ENCODE assay signal across 8 mouse cellular contexts in the genomic region with DNA sequence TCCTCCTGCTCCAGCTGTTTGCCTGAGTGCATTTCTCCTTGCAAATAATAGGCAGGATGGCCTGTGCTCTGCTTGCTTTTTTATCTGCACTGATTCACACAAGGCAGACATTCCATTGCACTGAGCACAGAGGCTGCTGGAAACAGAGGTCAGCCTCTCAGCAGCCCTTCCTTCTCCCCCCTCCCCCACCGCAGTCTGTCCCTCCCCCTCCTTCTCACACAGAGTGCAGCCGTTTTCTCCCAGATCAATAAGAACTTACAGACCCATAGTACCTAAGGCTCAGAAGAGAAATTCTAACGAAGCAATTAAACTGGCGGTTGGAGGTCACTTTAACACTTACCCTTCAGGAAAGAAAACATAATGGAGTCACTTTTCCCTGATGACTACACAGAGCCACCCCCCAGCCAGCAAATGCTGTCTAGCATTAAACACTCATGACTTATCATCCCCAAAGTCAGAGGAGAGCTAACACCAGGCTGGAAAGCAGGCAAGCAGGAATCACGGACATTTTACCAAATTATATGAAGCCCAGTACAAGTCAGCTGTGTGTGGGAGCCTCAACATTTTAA.
A peak's percentile ranks its signal among the peaks of the same experiment; 100 is the strongest.
DNase-seq lines count a peak whose midpoint lies in the region; ATAC-seq lines count a peak whose summit lies in the region.

No protein-coding gene starts in this region.

- peak; percentile 93 for ATAC-seq in embryonic facial prominence, embryonic 14.5 days (ENCODE audit: low read depth)
- peak; percentile 97 for ATAC-seq in heart, embryonic 16.5 days (replicated peaks; ENCODE audit: extremely low read depth, insufficient read depth, low FRiP score)
- ATAC-seq in midbrain, embryonic 14.5 days (ENCODE audit: low FRiP score, low TSS enrichment): peak; percentile 86
- ATAC-seq in erythroid progenitor cell, adult 5-6 weeks (replicated peaks; ENCODE audit: low FRiP score, poor library complexity, severe bottlenecking): no peak
- ATAC-seq in CD4-positive, CD25-positive, alpha-beta regulatory T cell, adult 4 months: no peak

- peak overlapping the region; percentile 28 for H3K4me2 ChIP-seq in embryonic facial prominence, embryonic 14.5 days (ENCODE audit: low read depth, low read length)
- peak overlapping the region; percentile 50 for H3K4me2 ChIP-seq in heart, embryonic 16.5 days (ENCODE audit: low read depth, low read length)
- peak overlapping the region; percentile 23 for H3K4me2 ChIP-seq in midbrain, embryonic 14.5 days (ENCODE audit: low read length)

- 0 out of 2 replicates have a peak overlapping the region, but pooled peaks have one; percentile 19 for H3K9ac ChIP-seq in embryonic facial prominence, embryonic 14.5 days (ENCODE audit: low read depth, low read length)
- H3K9ac ChIP-seq in heart, embryonic 16.5 days (ENCODE audit: low read length): peak overlapping the region; percentile 54
- no peak overlapping the region for H3K9ac ChIP-seq in midbrain, embryonic 14.5 days (replicated peaks; ENCODE audit: low read length)

- 1% methylated on average over 5 of the region's 5 CpGs for WGBS in embryonic facial prominence, embryonic 14.5 days
- 6% methylated on average over 5 of the region's 5 CpGs for WGBS in heart, embryonic 16.5 days
- WGBS in limb, embryonic 10.5 days: under 1% methylated on average over 5 of the region's 5 CpGs
- 2% methylated on average over 5 of the region's 5 CpGs for WGBS in midbrain, embryonic 14.5 days

- peak; percentile 77 for DNase-seq in ZHBTc4 (ENCODE audit: low read depth, low spot score)
- DNase-seq in embryonic facial prominence, embryonic 14.5 days (ENCODE audit: low spot score): peak; percentile 85
- peak; percentile 65 for DNase-seq in limb, embryonic 10.5 days (ENCODE audit: low spot score)
- peak; percentile 62 for DNase-seq in midbrain, embryonic 14.5 days
- no peak for DNase-seq in cerebellum, adult 8-10 months

- H3K27ac ChIP-seq in embryonic facial prominence, embryonic 14.5 days (replicated peaks; ENCODE audit: low read depth, low read length): peak overlapping the region; percentile 83
- H3K27ac ChIP-seq in heart, embryonic 16.5 days (ENCODE audit: low read length): peak overlapping the region; percentile 99
- peak overlapping the region; percentile 86 for H3K27ac ChIP-seq in limb, embryonic 10.5 days
- peak overlapping the region; percentile 83 for H3K27ac ChIP-seq in midbrain, embryonic 14.5 days (replicated peaks; ENCODE audit: low read depth, low read length)

- H3K4me3 ChIP-seq in embryonic facial prominence, embryonic 14.5 days (ENCODE audit: low read depth, low read length): no peak overlapping the region
- no peak overlapping the region for H3K4me3 ChIP-seq in heart, embryonic 16.5 days (ENCODE audit: low read length)
- peak overlapping the region; percentile 19; the same call in 1 of the 2 replicates for H3K4me3 ChIP-seq in limb, embryonic 10.5 days
- no peak overlapping the region for H3K4me3 ChIP-seq in midbrain, embryonic 14.5 days (replicated peaks; ENCODE audit: low read depth, low read length)

- no peaks in the 10 kb centered on the region for H3K36me3 ChIP-seq in embryonic facial prominence, embryonic 14.5 days (ENCODE audit: control insufficient read depth, insufficient read depth, low read length)
- H3K36me3 ChIP-seq in heart, embryonic 16.5 days (ENCODE audit: control insufficient read depth, insufficient read depth): no peaks in the 10 kb centered on the region
- H3K36me3 ChIP-seq in limb, embryonic 10.5 days: no peaks in the 10 kb centered on the region
- no peaks in the 10 kb centered on the region for H3K36me3 ChIP-seq in midbrain, embryonic 14.5 days (ENCODE audit: control insufficient read depth, insufficient read depth, low read length)

- H3K9me3 ChIP-seq in embryonic facial prominence, embryonic 14.5 days (ENCODE audit: control insufficient read depth, low read length): no peaks in the 10 kb centered on the region
- H3K9me3 ChIP-seq in heart, embryonic 16.5 days (replicated peaks; ENCODE audit: control insufficient read depth, low read length): no peaks in the 10 kb centered on the region
- no peaks in the 10 kb centered on the region for H3K9me3 ChIP-seq in limb, embryonic 10.5 days (replicated peaks)
- no peaks in the 10 kb centered on the region for H3K9me3 ChIP-seq in midbrain, embryonic 14.5 days (ENCODE audit: control insufficient read depth, low read length)

- H3K4me1 ChIP-seq in embryonic facial prominence, embryonic 14.5 days (ENCODE audit: control insufficient read depth, insufficient read depth, low read length): peaks cover 17% of the 10 kb centered on the region
- peaks cover 18% of the 10 kb centered on the region for H3K4me1 ChIP-seq in heart, embryonic 16.5 days (ENCODE audit: control insufficient read depth, insufficient read depth, low read length)
- H3K4me1 ChIP-seq in limb, embryonic 10.5 days: peaks cover 30% of the 10 kb centered on the region
- H3K4me1 ChIP-seq in midbrain, embryonic 14.5 days (ENCODE audit: control insufficient read depth, insufficient read depth, low read length): peaks cover 22% of the 10 kb centered on the region

- no peaks in the 10 kb centered on the region for H3K27me3 ChIP-seq in embryonic facial prominence, embryonic 14.5 days (replicated peaks; ENCODE audit: control insufficient read depth, insufficient read depth, low read length)
- H3K27me3 ChIP-seq in heart, embryonic 16.5 days (ENCODE audit: control insufficient read depth, insufficient read depth, low read length): no peaks in the 10 kb centered on the region
- no peaks in the 10 kb centered on the region for H3K27me3 ChIP-seq in limb, embryonic 10.5 days (ENCODE audit: low read depth, poor library complexity, severe bottlenecking)
- H3K27me3 ChIP-seq in midbrain, embryonic 14.5 days (ENCODE audit: control insufficient read depth, insufficient read depth, low read length): no peaks in the 10 kb centered on the region

Comparison
In these comparisons a context has a peak if more than half of its experiments do, and no peak if none do; other contexts are left out.
1. ATAC-seq: peak in embryonic facial prominence, embryonic 14.5 days (single experiment), heart, embryonic 16.5 days (single experiment) and midbrain, embryonic 14.5 days (single experiment); none in erythroid progenitor cell, adult 5-6 weeks (single experiment) and CD4-positive, CD25-positive, alpha-beta regulatory T cell, adult 4 months (single experiment).
2. Peak in every context shown above with its lines, with median percentiles within 50 percentile points of each other: H3K27ac ChIP-seq and H3K4me2 ChIP-seq.